Mouse (Mus musculus): ENCODE data around the gene Unc119.

DNA sequence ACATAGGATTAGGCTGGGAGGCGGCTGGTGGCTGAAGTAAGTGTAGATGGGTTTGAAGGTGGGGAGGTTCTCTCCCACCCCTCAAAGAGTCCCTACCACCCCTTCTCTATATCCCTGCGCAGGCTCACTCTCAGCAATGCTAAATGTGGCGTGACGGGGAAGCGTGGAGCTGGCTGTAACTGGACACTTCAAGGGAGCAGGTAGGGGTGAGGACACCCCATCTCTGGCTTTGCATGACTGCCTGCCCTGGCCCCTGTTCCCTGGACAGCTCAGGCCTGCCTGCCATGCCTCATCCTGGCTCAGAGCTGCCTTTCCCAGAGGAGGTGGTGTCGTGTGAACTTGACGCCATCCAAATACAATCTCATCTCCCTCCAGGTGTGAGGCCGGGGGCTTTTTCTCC, 30.9 kb downstream of the Unc119 start:
- no peak for TF ChIP-seq CTCF (IDR thresholded peaks at IDR 0.05; ENCODE audit: low read depth, low read length)
- TF ChIP-seq POLR2A (IDR thresholded peaks at IDR 0.05; ENCODE audit: borderline replicate concordance, low read depth, low read length): no peak
